Mouse (Mus musculus) testis, postnatal 14 days (tissue): ENCODE data around the gene Exoc8.

Experiments used
- DNase-seq: peaks from one replicate; pipeline ENCODE4 v3.0.0; 2021; ENCODE audit warnings: low spot score

Exoc8 gene

GRCm38 (mm10) chr8:124853511-124853910 is 44.0 kb downstream of the Exoc8 start:
- no peak for DNase-seq

- no peak for DNase-seq
Measured at GRCm38 (mm10) chr8:124845573-124845972, 51.9 kb downstream of the Exoc8 start.

GRCm38 (mm10) chr8:124845131-124845530 is 52.4 kb downstream of the Exoc8 start:
- no peak for DNase-seq
